Mouse (Mus musculus) MEL-GATA-1-ER (cell line): ENCODE results near the gene Tas2r107.
"Not testable (repeated sequence)": the region's sequence is repeated elsewhere in the genome, so short reads cannot be mapped to it uniquely, and the experiment has no call there.

ENCODE experiments used
- DNase-seq: peaks from one replicate; pipeline ENCODE4 v3.0.0-alpha.2; 2012; ENCODE audit warnings: low read depth; ENCODE audit errors: extremely low read depth

Tas2r107 gene

DNA sequence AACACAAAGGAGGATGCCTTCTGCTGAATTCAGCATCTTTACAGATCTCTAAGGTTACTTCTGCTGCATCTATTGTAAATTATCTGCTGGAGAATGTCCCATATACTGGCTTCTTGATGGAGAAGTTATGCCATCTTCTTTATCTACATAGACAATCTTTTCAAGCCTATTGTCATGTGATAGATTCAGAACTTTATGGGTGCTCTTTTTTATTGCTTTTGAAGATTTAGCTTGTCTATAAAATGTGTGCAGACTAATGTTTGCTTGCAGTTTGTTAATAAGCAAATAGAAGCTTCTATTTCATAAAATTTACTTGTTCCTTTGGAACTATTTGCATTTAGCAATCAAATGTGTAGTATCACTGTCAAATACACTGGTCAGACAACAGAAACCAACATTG, at the start of gene Tas2r107:
TSS of gene Tas2r107 (minus strand) at position 101 of the 400 bp plus-strand sequence.
- no peak for DNase-seq

DNA sequence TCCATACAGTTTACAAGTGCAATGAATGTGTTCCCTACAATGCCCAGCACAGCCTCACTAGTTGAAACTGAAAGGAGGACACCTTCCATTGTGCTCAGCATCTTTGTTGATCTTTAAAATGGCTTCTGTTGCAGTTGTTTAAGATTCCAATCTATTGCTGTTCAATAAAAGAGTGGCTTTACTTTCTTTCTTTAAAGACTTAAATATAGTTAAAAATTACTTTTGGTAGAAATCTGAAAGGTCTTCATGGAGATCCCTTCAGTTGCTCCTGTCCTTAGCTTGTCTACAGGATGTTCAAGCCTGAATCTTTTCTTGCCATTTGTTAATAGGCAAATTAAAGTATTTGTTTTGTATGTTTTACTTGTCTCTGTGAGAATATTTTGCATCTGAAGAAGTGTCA, 30.0 kb upstream of the Tas2r107 start, which contains the start of gene Tas2r114:
TSS of gene Tas2r114 (minus strand) at position 101 of the 400 bp plus-strand sequence.
- no peak for DNase-seq

DNA sequence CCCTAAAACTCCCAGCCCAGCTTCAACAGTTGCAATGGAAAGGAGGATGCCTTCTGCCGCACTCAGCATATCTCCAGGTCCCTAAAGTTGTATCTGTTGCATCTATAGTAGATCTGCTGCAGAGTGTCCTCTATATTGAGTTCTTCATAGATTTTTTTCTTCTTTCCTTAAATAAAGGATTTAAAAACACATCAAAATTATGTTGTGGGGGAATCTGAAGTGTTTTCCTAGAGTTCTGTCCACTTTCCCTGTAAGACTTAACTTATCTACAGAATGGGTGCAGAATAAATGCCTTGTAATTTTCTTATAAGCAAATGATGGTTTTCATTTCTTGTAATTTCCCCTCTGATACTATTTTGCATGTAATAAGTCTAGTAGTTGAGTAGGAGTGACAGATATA, 27.4 kb upstream of the Tas2r107 start, which contains the start of gene Tas2r105:
TSS of gene Tas2r105 (minus strand) at position 101 of the 400 bp plus-strand sequence.
- DNase-seq: no peak

DNA sequence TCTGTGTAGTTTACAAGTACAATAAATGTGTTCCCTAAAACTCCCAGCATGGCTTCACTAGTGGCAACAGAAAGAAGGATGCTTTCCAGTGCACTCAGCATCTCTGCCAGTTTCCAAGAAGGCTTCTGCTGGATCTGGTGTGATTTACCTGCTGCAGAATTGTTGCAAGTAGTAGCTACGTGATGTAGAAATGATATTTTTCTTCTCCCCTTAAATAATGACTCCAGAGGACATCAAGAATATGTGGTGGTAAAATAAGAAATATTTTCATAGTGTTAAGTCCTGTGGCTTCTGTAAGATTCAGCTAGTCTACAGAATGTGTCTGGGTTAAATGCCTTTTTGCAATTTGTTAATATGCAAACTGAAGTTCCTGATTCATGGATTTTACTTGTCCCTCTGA, 25.7 kb upstream of the Tas2r107 start, which contains the start of gene Tas2r104:
TSS of gene Tas2r104 (minus strand) at position 101 of the 400 bp plus-strand sequence.
- DNase-seq: no peak

DNA sequence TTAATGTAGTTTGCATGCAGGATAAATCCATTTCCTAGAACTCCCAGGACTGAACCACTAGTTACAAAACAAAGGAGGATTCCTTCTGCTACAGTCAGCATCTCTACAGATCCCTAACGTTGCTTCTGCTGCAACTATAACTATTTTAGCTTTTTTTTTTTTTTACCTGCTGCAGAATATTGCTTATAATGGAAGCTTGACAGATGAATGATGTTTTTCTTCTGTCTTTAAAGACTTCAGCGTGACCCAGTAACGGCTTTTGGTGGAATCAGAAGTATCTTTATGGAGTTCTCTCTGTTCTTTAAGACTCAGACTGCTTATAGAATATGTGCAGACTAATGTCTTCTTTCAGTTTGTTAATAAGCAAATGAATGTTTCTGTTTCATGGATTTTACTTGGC, 18.8 kb upstream of the Tas2r107 start, which contains the start of gene Tas2r106:
TSS of gene Tas2r106 (minus strand) at position 101 of the 400 bp plus-strand sequence.
- DNase-seq: no peak

DNA sequence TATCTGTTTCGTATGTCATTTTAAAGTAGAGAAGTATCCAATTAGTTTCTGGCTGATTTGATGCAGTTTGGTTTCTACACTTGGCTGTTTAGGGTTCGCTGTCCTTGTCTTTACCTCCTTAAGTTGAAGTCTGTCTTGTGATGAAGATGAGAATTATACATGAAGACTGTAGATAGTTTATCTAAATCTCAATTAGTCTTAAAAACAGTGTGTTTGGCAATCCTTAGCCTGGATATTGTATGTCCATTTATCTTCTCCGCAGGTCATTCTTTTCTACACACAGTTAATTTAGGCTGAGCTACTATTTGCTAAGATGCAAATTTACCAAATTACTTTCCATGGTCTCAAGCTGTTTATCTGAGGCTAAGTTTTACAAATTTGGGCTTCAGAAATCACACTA, 29.1 kb downstream of the Tas2r107 start, which contains the start of gene Tas2r130:
TSS of gene Tas2r130 (minus strand) at position 101 of the 400 bp plus-strand sequence.
- no peak for DNase-seq

DNA sequence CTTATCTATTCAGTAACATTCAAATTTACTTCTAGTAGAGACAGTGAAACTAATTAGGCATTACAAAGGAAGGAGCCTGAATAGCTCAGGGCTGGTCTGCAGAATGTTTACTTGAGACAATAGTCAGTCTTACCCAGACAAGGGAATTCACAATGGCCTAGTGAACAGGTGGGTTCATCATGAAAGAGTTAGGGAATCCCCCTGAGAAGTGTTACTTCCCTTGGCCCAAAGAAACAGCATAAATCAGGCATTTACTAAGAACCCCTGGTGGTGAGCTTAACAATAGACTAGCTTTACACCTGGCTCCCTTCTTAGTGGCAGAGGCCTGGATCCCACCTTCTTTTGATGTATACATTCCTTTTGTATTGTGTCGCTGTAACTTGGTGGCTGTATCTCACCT, 50.0 kb downstream of the Tas2r107 start:
- not testable (repeated sequence) for DNase-seq
